Mouse (Mus musculus): ENCODE data around the gene Pik3r1. TPM values are rescaled to one million over a fixed set of nuclear protein-coding genes. Genes with fewer than 3 reads are reported as not detected.

The Pik3r1 gene
- total RNA-seq, 4 experiments from 2014 or later: 17.8 to 64.2 (median 20.3) TPM

- DNase-seq (ENCODE audit: low spot score in 2 of 2): no peak
Observed at GRCm38 (mm10) chr13:101684706-101685105, 83.3 kb downstream of the Pik3r1 start.

- no peak for DNase-seq (ENCODE audit: low spot score in 2 of 2)
Observed at GRCm38 (mm10) chr13:101682378-101682777, 85.6 kb downstream of the Pik3r1 start.

- no peak for DNase-seq (ENCODE audit: low spot score in 2 of 2)
Observed at GRCm38 (mm10) chr13:101680083-101680482, 87.9 kb downstream of the Pik3r1 start.

- DNase-seq (ENCODE audit: low spot score in 2 of 2): no peak
Observed at GRCm38 (mm10) chr13:101678984-101679383, 89.0 kb downstream of the Pik3r1 start.

GRCm38 (mm10) chr13:101678036-101678435, 90.0 kb downstream of the Pik3r1 start:
- DNase-seq (ENCODE audit: low spot score in 2 of 2): no peak

- no peak for DNase-seq (ENCODE audit: low spot score in 2 of 2)
Observed at GRCm38 (mm10) chr13:101673876-101674275, 94.1 kb downstream of the Pik3r1 start.

GRCm38 (mm10) chr13:101668859-101669258, 99.2 kb downstream of the Pik3r1 start:
- no peak for DNase-seq (ENCODE audit: low spot score in 2 of 2)

GRCm38 (mm10) chr13:101664010-101664409, 104.0 kb downstream of the Pik3r1 start:
- no peak for DNase-seq (ENCODE audit: low spot score in 2 of 2)

GRCm38 (mm10) chr13:101662900-101663299, 105.1 kb downstream of the Pik3r1 start:
- no peak for DNase-seq (ENCODE audit: low spot score in 2 of 2)

GRCm38 (mm10) chr13:101661567-101661966, 106.5 kb downstream of the Pik3r1 start:
- no peak for DNase-seq (ENCODE audit: low spot score in 2 of 2)

GRCm38 (mm10) chr13:101660187-101660586, 107.8 kb downstream of the Pik3r1 start:
- DNase-seq (ENCODE audit: low spot score in 2 of 2): no peak

- DNase-seq (ENCODE audit: low spot score in 2 of 2): no peak
Observed at GRCm38 (mm10) chr13:101652131-101652530, 115.9 kb downstream of the Pik3r1 start.

- no peak for DNase-seq (ENCODE audit: low spot score in 2 of 2)
Observed at GRCm38 (mm10) chr13:101641632-101642031, 126.4 kb downstream of the Pik3r1 start.

GRCm38 (mm10) chr13:101635837-101636236, 132.2 kb downstream of the Pik3r1 start:
- no peak for DNase-seq (ENCODE audit: low spot score in 2 of 2)

GRCm38 (mm10) chr13:101634420-101634819, 133.6 kb downstream of the Pik3r1 start:
- DNase-seq (ENCODE audit: low spot score in 2 of 2): no peak

GRCm38 (mm10) chr13:101633620-101634019, 134.4 kb downstream of the Pik3r1 start:
- DNase-seq (ENCODE audit: low spot score in 2 of 2): no peak

- no peak for DNase-seq (ENCODE audit: low spot score in 2 of 2)
Observed at GRCm38 (mm10) chr13:101632771-101633170, 135.2 kb downstream of the Pik3r1 start.

- DNase-seq (ENCODE audit: low spot score in 2 of 2): no peak
Observed at GRCm38 (mm10) chr13:101631561-101631960, 136.5 kb downstream of the Pik3r1 start.

Measured in gastrocnemius, adult 8-10 months (tissue).